Mouse (Mus musculus): ENCODE results near the gene Cd8a. TPM values are rescaled to one million over a fixed set of nuclear protein-coding genes. Genes with fewer than 3 reads are reported as not detected.

Gene Cd8a
- polyA plus RNA-seq, 1 experiment from 2014 or later: not detected

DNA sequence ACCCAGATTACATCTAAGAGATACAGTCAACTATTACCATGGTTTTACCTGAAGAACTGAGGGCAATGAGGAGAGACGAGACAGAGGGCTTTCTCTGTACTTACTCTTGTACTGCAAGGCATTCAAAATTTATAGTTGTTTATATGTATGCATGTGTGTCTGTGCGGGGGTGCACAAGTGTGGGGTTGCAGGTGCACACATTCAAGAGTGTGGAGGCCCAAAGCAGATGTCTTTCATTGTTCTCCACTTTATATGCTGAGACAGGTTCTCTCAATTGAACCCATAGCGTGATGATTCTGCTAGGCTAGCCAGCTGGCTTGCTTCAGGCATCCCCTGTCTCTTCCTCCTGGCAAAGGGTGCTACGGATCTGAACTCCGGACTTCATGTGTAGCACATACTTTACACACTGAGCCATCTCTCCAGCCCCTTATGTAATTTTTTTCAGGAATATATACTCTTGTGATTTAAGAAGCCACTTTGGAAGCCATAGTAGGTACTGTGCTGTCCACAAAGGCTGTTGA, 2.1 kb upstream of the Cd8a start:
- no peak for DNase-seq (ENCODE audit: low read depth, low spot score)
- POLR2A ChIA-PET: no interaction called here
- no peak for TF ChIP-seq CTCF (IDR thresholded peaks at IDR 0.05)
- in situ Hi-C loops (cut with MboI; ENCODE audit: low pct_unique_long_range_greater_than_20kb): no loop called here
- CTCF ChIA-PET: no interaction called here
- ATAC-seq: no peak
- no peaks in the 10 kb centered on the region for H3K27me3 ChIP-seq

DNA sequence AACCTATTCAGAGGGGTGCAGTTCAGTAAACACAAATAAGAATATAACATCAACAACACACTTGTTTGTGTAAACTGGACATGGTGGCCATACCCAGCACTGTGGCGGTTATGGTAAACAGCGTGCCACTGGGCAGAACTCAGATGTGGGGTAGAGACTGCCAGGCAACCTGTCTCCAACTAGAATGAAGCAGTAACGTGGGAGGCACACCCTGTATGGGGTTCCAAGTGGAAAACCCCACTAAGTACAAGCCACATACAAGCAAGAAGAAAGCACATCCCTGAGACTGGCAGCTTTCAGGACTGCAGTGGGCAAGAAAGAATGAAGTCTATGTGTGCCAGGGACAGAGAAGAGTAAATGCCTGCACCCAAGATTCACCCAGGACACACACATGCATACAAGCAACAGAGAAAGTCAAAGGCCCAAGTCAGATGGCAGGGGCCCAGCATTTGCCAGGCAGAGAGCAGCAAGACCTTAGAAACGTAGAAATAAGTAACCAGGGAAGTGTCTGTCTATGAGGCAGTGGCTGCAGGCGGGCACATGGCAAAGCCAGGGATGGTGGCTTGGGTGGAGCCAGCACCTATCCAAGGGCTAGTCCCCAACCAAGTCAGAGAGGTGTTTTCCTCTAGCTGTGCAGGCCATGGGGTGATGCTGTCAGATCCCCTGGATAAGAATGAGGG, 1.0 kb upstream of the Cd8a start:
- no peaks in the 10 kb centered on the region for H3K27me3 ChIP-seq
- ChIA-PET CTCF (interaction anchor here (1.0 kb wide), 1 partner anchor 8 kb away, joined by 3 read pairs; no protein-coding TSS in a partner anchor), POLR2A (no interaction called here)
- no peak for DNase-seq (ENCODE audit: low read depth, low spot score)
- in situ Hi-C loops (cut with MboI; ENCODE audit: low pct_unique_long_range_greater_than_20kb): no loop called here
- no peak for TF ChIP-seq CTCF (IDR thresholded peaks at IDR 0.05)
- ATAC-seq: no peak

DNA sequence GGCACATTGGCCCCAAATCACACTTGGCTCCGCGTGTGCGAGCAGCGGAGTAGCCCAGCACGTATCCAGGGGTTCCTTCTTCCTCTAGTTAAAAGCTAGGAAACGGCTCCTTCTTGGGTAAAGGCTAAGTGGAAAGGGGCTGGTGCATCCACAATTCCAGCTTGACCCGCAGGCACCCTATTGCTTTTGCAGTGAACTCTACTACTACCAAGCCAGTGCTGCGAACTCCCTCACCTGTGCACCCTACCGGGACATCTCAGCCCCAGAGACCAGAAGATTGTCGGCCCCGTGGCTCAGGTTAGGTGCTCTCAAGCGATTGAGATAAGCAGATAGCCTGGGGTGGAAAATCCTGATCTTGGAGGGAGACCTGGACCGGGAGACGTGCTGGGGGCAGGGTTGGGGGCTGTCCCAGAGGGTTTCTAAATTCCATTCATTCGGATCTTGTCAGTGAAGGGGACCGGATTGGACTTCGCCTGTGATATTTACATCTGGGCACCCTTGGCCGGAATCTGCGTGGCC, 1.1 kb downstream of the Cd8a start:
- TF ChIP-seq CTCF (IDR thresholded peaks at IDR 0.05): no peak
- ChIA-PET POLR2A (no interaction called here), CTCF (no interaction called here)
- no peaks in the 10 kb centered on the region for H3K27me3 ChIP-seq
- ATAC-seq (no peak), DNase-seq (ENCODE audit: low read depth, low spot score) (no peak)
- in situ Hi-C loops (cut with MboI; ENCODE audit: low pct_unique_long_range_greater_than_20kb): no loop called here

DNA sequence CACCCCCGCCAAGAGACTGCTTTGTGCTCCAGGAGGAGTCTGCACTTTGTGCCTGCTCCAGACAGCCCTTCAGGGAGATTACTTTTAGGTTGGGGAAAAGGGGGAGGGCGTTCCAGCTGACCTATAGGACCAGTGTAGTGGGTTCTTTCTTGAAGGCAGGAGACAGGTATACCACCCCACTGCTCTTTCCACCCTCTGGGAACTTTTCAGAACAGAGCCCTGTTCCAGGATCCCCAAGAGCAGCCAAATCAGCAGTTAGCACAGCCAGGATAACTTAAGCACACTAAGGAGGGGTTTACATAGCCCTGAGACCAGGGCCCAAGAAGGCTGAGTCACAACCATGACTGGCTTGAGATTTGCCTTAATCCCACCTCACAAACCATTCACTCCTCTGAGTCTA, 1.7 kb downstream of the Cd8a start:
- in situ Hi-C loops (cut with MboI; ENCODE audit: low pct_unique_long_range_greater_than_20kb): no loop called here
- DNase-seq (ENCODE audit: low read depth, low spot score) (no peak), ATAC-seq (no peak)
- H3K27me3 ChIP-seq: no peaks in the 10 kb centered on the region
- CTCF ChIA-PET: no interaction called here
- POLR2A ChIA-PET: no interaction called here
- no peak for TF ChIP-seq CTCF (IDR thresholded peaks at IDR 0.05)

DNA sequence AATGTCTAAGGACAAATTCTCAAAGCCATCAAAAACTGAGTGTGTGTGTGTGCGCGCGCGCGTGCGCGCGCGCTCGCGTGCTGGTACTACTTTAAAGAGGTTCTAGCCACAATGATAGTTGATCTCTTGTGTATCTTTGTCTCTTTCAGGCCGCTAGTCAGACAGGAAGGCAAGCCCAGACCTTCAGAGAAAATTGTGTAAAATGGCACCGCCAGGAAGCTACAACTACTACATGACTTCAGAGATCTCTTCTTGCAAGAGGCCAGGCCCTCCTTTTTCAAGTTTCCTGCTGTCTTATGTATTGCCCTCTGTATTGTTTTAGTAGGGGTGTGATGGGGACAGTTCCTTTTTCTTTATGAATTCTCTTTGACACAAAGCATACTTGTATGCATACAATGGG, 3.5 kb downstream of the Cd8a start:
- ATAC-seq (no peak), DNase-seq (ENCODE audit: low read depth, low spot score) (no peak)
- no peaks in the 10 kb centered on the region for H3K27me3 ChIP-seq
- TF ChIP-seq CTCF (IDR thresholded peaks at IDR 0.05): no peak
- ChIA-PET POLR2A (no interaction called here), CTCF (no interaction called here)
- in situ Hi-C loops (cut with MboI; ENCODE audit: low pct_unique_long_range_greater_than_20kb): no loop called here

DNA sequence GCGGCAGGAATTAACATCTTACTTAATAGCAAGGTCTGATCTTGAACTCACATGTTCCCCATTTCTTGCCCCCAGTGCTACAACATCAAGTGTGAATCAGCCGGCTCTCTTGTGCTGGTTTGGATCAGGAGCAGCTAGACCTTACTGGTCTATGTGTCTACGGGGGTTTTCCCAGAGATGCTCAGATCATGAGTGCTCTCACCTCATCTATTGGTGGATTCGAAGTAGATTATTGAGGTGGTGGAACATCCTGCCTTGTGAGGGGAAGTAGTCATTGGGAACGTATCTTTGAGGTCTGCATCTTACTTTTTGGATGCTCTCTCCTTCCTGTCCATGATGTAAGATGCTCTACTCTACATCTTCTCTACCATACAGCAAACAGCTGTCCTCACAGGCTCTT, 8.4 kb downstream of the Cd8a start:
- ATAC-seq (no peak), DNase-seq (ENCODE audit: low read depth, low spot score) (no peak)
- in situ Hi-C loops (cut with MboI; ENCODE audit: low pct_unique_long_range_greater_than_20kb): no loop called here
- ChIA-PET CTCF (no interaction called here), POLR2A (no interaction called here)
- no peaks in the 10 kb centered on the region for H3K27me3 ChIP-seq
- TF ChIP-seq CTCF (IDR thresholded peaks at IDR 0.05): no peak

DNA sequence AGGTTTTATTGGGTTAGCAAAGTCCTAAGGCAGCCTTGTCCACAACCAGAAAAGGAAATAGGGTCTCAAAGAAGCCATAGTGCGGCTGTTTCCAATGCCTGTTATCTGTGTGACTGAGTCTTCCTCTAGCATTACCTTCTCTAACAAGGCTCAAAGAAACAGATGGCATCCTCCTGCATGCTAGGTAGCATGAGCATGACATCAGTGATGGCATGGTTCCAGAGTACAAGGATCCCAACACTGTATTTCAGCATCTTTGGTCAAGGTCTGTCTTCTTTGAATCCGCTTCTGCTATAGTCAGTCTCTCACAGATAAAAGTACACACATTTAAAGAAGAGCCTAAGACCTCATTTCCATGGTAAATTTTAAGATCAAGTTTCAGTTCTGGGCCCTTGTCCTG, 17.3 kb downstream of the Cd8a start:
- ATAC-seq: no peak
- DNase-seq (ENCODE audit: low read depth, low spot score): no peak

DNA sequence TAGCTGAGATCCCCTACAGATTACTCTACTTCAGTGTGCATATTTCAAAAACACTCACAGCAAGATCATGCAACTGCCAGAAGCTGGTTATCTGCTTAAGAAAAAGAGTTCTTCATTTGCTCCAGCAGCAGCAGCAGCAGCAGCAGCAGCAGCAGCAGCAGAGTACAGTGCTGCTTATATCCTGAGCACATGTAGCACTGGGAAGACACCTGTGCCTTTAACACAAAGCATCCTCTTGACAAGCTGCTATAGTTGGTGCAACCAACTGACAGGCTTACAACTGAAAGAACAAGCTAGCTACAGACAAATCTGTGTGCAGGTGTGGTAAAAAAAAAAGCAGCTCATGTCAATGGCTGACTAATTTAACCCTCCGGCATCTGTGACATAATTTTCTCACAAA, 22.8 kb downstream of the Cd8a start:
- ChIA-PET CTCF (interaction anchor here (1.4 kb wide), 1 partner anchor 82 kb away, joined by 3 read pairs; no protein-coding TSS in a partner anchor), POLR2A (interaction anchor here (0.6 kb wide), 1 partner anchor 124 kb away, joined by 3 read pairs; no protein-coding TSS in a partner anchor)
- in situ Hi-C loops (cut with MboI; ENCODE audit: low pct_unique_long_range_greater_than_20kb): no loop called here

More for the DNA sequence above, 17.3 kb downstream of the Cd8a start:
- CTCF ChIA-PET: no interaction called here
- TF ChIP-seq CTCF (IDR thresholded peaks at IDR 0.05): no peak
- POLR2A ChIA-PET: no interaction called here
- in situ Hi-C loops (cut with MboI; ENCODE audit: low pct_unique_long_range_greater_than_20kb): no loop called here
- no peaks in the 10 kb centered on the region for H3K27me3 ChIP-seq

DNA sequence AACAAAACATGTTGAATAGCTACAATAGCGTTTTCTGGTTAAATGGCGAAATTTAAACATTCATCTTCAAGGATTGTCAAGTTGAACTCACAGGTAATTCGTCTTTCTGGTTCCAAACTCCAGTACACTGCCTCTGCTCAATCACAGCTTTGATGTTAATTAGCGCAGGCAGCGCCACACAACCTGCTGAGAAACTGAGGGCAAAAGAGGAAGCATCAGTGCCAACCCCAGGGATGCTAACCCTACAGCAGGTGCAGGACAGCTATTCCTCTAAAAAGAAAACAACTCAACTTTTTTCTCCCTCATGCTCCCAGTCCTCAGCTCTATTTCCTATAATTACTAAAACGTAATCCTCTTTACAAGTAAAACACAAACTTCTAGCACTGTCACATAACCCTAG, 23.5 kb downstream of the Cd8a start:
- no peaks in the 10 kb centered on the region for H3K27me3 ChIP-seq
- POLR2A ChIA-PET: no interaction called here
- TF ChIP-seq CTCF (IDR thresholded peaks at IDR 0.05): no peak
- CTCF ChIA-PET: interaction anchor here (1.7 kb wide), 1 partner anchor 28 kb away, joined by 3 read pairs; no protein-coding TSS in a partner anchor
- ATAC-seq (no peak), DNase-seq (ENCODE audit: low read depth, low spot score) (no peak)
- in situ Hi-C loops (cut with MboI; ENCODE audit: low pct_unique_long_range_greater_than_20kb): no loop called here

More for the DNA sequence above, 22.8 kb downstream of the Cd8a start:
- TF ChIP-seq CTCF (IDR thresholded peaks at IDR 0.05): no peak
- no peaks in the 10 kb centered on the region for H3K27me3 ChIP-seq
- ATAC-seq (no peak), DNase-seq (ENCODE audit: low read depth, low spot score) (no peak)

DNA sequence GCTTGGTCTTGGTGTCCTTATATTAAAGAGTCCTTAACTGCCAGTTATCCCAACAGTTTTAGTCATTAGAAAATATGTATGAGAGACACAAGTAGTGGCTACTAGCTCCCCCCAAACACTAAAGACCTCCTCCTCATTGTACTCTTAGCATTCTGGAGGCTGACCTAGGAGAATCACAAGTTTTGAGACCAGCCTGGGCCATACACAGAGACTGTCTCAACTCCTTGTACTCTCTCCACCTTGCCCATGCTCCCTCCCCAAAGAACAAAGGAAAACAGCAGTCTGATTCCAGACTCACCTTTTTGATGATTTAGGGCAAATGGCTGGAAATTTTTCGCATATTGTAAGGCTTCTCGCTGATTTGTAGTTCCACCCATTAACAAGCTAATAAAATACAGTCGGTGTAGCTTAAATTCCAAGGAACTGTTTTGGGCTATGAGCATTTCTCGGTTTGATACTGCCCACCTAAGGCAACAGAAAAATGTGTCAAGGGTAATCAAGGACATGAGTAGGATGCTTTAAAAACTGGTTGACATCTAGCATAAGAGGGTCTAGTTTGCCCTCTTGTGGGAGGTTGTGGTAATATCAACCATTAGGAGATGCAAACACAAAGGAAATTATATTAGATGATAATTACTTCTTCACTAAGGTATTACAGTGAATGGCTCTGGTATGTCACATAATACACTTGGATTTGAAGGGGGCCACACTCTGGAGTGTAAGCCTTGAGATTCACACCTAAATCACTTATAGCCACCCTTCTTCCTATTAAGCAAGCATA, 25.8 kb downstream of the Cd8a start:
- in situ Hi-C loops (cut with MboI; ENCODE audit: low pct_unique_long_range_greater_than_20kb): no loop called here
- POLR2A ChIA-PET: interaction anchor here (0.6 kb wide), 1 partner anchor 352 kb away, joined by 6 read pairs; no protein-coding TSS in a partner anchor
- DNase-seq (ENCODE audit: low read depth, low spot score) (no peak), ATAC-seq (no peak)
- H3K27me3 ChIP-seq: no peaks in the 10 kb centered on the region
- peak; percentile 55 for TF ChIP-seq CTCF (IDR thresholded peaks at IDR 0.05)
- CTCF ChIA-PET: interaction anchor here (0.8 to 3.2 kb wide), 11 partner anchors 10 to 406 kb away, joined by 3 to 13 read pairs (median 8); no protein-coding TSS in a partner anchor

DNA sequence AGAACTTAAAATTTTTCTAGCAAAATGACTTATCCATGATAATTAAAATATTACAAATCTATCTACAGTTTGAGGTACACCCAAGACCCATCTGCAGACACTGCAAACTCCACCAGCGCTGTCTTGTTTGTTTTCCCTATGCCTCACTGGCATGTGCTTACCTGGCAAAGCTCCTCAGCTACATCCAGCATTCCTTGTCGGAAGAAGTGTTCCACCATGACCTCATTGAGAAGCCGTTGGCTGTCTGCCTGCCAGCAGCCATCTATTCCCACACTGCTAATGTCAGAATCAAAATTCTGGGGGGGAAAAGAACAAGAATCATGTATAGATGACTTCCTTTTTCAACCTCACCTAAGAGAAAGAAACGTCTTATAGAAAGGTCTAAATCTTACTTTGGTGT, 41.4 kb downstream of the Cd8a start:
- no peaks in the 10 kb centered on the region for H3K27me3 ChIP-seq
- no peak for TF ChIP-seq CTCF (IDR thresholded peaks at IDR 0.05)
- DNase-seq (ENCODE audit: low read depth, low spot score) (no peak), ATAC-seq (no peak)
- in situ Hi-C loops (cut with MboI; ENCODE audit: low pct_unique_long_range_greater_than_20kb): loop anchor here (25.0 kb wide), 1 partner anchor 602 kb away; no protein-coding TSS in a partner anchor
- POLR2A ChIA-PET: no interaction called here
- CTCF ChIA-PET: interaction anchor here (1.5 to 1.6 kb wide), 3 partner anchors 8 to 31 kb away, joined by 3 to 6 read pairs (median 4); no protein-coding TSS in a partner anchor
